Mouse (Mus musculus): ENCODE measurements at regions not wholly inside any gene's neighbourhood (a gene's known extent, or its start where the extent isn't known, plus 50 kb on each side); places are given as distances from the start of the nearest gene placed in this dataset.

GRCm38 (mm10) chr15:70993397-70993796 is 2841.0 kb upstream of the Gm6569 start:
- TF ChIP-seq EP300 (IDR thresholded peaks at IDR 0.05; ENCODE audit: low read depth in 1 of 2, low read length in 2 of 2) (no peak), CTCF (IDR thresholded peaks at IDR 0.05 in 2 of 3, conservative IDR thresholded peaks at IDR 0.05 in 1 of 3; ENCODE audit: control insufficient read depth in 1 of 3, insufficient read depth in 1 of 3, low read depth in 2 of 3, low read length in 3 of 3, poor library complexity in 1 of 3, severe bottlenecking in 1 of 3) (no peak), ZNF384 (IDR thresholded peaks at IDR 0.05; ENCODE audit: low read depth, low read length) (no peak), POLR2A (IDR thresholded peaks at IDR 0.05; ENCODE audit: control insufficient read depth in 1 of 2, insufficient read depth in 1 of 2, low read depth in 1 of 2, low read length in 2 of 2, poor library complexity in 1 of 2) (no peak), MYC (IDR thresholded peaks at IDR 0.05; ENCODE audit: low read depth, low read length) (no peak), UBTF (IDR thresholded peaks at IDR 0.05; ENCODE audit: borderline replicate concordance, insufficient read depth, low read depth, low read length) (no peak), MAX (IDR thresholded peaks at IDR 0.05; ENCODE audit: low read length) (no peak), MAFK (IDR thresholded peaks at IDR 0.05; ENCODE audit: borderline replicate concordance, low read depth, low read length) (no peak), USF1 (IDR thresholded peaks at IDR 0.05; ENCODE audit: low read depth, low read length) (no peak), GATA1 (IDR thresholded peaks at IDR 0.05; ENCODE audit: low read depth, low read length) (no peak), MYB (IDR thresholded peaks at IDR 0.05; ENCODE audit: low read depth, low read length) (no peak), USF2 (IDR thresholded peaks at IDR 0.05; ENCODE audit: borderline replicate concordance in 1 of 2, insufficient read depth in 1 of 2, low read depth in 1 of 2, low read length in 2 of 2) (no peak), TBP (IDR thresholded peaks at IDR 0.05; ENCODE audit: low read depth, low read length) (no peak), ELF1 (IDR thresholded peaks at IDR 0.05; ENCODE audit: low read depth, low read length) (no peak)
